Mouse (Mus musculus) kidney, postnatal 14 days (tissue): ENCODE data around the gene Gm15737.
A peak's percentile ranks its signal among the peaks of the same experiment; 100 is the strongest.

ENCODE experiments used
- DNase-seq: peaks from one replicate; pipeline ENCODE4 v3.0.0; 2022; ENCODE audit warnings: mixed read lengths

Gm15737 gene

DNA sequence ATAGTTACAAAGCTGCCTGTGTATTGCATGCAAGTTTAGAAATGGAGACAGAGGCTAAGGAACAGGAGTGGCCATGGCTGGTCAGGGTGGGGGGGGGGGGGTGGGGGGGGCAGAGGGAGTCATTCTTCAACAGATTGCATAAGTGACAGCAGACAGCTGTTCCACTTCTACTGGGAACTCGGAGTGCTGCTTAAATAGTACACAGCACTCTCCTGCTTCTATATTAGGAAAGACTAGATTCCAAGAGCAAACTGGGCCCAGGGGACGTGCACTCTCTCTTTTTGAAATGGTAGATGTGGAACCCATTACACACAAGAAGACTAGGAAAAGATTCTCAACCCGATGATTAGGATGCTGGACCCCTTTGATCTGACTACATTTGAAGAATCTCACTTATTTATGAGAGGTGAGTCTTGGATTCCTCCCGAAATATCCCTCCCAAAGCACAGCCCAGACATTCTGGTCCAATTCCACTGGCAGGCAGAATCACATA lies at the start of gene Gm15737:
TSS of gene Gm15737 (plus strand) at position 269 of the 493 bp plus-strand sequence.
- DNase-seq: peak; percentile 73

DNA sequence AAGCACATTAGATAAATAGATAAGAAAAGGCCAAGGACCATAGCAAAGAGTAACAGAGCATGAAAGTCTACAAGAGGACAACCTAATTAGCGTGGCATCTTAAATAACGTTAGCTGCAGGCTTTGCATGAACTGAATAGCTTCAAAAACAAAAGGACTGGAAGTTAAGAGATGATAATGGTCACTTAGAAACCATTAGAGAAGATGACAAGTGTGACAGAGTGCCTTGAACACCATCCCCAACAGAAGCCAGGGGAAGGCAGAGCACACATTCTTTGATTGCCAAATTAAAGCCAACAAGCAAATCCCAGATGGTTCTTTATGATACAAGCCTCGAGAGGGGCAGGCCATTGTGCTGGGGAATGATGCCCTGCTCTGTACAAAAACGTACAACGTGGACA lies 47.6 kb upstream of the Gm15737 start:
- no peak for DNase-seq

DNA sequence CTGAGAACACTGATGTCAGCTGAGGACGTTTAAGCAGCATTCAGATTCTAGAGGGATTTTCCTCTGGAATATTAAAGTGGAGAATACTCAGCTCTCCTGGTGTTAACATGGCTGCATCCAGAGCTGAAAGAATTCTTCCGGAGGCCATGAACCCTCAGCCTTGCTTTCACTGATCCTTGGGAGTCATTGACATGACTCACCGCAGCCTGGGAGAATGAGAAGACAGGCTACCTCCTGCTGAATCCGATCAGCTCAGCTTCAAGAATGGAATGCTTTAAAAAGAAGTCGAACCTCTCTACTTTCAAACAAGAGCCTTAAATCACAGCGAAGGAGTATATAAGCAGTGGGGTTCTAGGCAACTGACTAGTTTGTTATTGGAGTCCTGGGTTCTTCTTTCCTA lies 47.2 kb upstream of the Gm15737 start:
- no peak for DNase-seq

DNA sequence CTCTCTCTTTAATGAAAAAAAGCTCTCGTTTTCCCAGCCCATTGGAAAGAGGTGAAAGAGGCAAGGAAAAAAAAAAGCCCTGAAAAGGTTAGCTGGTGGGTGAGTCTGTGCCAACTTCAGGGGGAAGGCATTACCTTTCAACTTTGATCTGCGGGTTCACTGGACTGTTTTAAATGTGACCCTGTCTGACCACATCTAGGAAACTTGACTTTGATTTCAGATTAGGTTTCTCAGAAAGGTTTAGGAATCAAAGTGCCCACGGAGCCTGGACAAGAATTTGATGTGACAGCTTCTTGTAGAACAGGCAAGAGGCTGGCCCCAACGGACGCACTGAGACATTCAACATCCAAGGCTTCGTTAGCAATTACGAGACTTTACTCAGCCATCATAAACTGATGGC lies 45.2 kb upstream of the Gm15737 start:
- peak; percentile 7 for DNase-seq

DNA sequence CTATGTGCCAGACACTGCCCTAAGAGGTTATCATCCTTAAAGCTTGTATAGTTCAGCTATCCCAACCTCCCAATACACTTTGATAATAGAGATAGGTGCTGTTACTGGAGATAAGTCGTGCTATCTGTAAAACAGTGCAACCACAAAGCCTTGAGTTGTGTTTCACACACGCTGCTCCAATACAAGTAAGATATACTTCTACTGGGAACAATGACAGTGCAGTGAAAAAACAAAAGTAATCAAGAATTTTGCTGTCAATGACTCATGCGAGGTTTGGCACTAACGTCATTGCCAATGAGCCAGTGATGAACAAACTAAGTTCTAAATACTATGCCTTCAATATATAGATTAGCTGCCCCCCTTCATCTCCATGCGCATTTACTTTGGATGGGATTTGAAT lies 42.6 kb upstream of the Gm15737 start:
- DNase-seq: no peak

DNA sequence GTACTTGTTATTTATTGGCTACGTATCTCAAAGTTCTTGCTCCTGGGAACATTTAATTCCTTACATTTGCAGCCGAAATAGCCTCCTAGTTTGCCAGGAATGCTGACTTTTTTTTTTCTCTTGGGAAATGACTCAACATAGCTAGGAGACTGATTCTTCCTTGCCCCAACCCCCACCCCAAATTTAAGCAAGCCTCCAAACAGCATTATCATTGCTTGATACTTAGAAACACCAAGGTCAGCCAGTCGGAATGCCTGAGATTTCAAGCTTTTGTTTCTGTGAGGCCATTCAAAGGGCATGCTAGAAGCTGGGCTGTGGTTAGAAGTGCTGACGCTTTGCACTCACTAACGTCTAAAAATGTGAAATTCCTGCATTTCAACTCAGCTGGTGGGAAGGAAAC lies 41.8 kb upstream of the Gm15737 start:
- peak; percentile 48 for DNase-seq

DNA sequence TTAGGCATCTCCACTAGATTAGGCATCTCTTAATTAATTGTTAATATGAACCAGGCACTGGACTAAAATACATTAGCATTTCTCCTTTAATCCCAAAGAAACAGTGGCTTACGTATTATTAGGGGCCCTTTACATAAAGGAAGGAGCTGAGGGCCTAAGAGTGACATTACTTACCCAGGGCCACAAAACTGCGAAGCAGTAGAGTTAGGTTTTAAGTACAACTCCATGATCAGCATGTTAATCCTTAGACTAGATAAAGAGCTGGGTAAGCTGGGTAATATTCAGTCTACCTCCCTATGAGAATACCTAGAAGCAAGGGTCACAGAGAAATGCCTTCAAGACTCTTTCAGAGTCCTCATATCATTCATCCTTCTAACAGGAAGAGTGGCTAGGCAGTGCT lies 40.0 kb upstream of the Gm15737 start:
- DNase-seq: no peak

DNA sequence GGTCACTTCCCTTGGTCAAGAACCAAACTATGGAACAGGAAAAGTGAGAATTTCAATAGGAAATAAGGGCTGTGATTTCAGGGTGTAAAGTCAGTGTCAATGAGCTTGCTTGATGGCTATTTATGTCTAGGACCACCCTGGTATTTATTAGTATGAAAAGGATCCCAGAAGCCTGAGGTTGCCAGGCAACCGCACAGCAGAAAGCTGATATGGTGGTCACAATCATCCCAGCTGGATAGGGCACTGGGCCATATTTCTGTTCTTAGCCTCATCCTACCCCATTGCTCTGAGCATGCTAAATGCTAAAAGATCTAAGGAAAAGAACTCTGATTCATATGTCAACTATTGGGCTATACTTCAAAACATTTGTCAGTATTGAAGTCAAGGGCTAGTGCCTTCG lies 38.1 kb upstream of the Gm15737 start:
- DNase-seq: no peak

DNA sequence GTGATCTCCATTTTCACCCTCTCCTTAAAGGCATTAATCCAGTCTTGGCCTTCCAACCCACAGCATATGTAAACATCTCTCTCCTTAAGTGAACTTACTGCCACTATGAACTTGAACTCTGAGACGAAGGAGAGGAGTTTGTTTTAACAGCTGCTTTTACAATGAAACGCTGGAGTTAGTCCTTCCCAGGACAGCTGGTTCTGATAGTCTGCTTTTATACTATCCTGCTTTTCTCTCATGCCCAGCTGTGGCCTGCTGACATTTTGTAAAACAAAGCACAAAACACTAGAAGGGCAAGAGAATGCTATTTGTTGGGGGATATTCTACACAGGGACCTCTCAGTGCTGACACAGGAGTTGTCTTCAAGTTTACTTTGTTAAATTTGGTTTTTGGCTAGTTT lies 27.2 kb upstream of the Gm15737 start:
- no peak for DNase-seq

DNA sequence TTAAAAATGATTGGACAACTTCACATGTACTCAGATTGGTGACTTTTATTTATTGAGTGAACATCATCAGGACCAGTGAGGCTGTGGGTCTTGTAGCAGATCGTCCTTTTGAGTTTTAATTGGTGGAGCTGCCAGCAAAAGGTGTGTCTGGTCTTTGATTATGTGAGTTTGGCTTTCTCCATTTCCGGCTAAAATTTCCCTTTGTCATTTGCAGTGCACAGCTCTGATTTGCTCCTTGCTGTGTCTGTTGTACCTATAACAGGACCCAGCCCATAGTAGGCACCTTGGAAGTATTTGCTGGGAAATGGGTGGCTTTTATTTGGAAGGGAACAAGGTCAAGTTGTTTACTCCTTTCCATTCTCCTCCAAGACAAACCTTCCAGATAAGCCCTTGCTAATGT lies 25.7 kb upstream of the Gm15737 start:
- no peak for DNase-seq

DNA sequence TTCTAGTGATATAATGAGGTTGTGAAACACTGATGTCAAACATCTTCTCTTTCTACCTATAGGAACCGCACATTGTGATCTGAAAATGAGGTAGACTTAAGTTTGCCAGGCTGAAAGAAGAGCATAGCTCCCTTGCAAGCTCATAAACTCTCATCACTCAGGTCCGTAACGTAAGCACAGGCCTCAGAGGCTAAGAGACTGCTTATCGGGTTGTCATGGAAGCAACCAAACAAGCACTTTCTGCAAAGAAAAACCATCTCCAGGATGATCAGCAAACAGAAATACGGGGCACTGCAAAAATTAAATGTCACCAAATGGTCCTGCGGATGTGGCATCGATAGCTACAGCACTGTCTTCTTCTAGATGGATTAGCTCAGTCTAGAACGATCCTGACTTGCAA lies 23.3 kb upstream of the Gm15737 start:
- no peak for DNase-seq

DNA sequence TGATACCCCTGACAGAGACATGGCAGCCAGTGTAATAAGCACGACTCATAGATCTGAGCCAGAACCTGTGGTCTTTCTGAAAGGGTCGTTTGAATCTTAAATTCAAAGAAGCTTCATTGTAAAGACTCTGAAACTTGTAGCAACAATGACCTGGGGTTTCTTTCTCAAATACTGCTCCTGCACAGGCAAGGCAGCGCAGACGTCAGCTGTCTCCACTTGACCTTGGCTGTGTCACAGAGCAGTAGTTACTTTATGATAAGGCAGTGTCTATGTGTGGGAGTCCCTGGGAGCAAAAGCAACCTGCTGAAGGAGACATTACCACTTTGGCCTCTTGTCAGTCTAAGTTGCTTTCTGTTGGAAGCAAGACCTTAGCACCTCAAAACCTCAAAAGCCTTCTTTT lies 22.5 kb upstream of the Gm15737 start:
- DNase-seq: no peak

DNA sequence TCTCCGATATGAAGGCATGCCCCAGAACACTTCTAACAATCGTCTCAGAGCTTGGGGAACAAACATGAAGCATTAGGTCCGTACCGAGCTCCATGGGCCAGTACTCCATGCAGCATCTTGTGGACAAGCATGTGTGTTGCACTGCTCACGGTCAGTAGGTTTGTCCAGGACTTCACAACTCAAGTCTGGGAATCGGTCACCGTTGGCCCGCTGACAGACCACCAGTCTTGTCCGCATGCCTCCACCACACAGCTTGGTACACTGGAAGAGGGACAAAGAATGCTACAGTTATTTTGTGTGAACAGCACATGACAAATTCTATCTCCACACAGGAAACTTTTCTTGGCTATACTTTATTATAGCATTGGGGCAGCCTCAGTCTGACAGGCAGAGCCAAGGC lies 19.9 kb upstream of the Gm15737 start:
- no peak for DNase-seq

DNA sequence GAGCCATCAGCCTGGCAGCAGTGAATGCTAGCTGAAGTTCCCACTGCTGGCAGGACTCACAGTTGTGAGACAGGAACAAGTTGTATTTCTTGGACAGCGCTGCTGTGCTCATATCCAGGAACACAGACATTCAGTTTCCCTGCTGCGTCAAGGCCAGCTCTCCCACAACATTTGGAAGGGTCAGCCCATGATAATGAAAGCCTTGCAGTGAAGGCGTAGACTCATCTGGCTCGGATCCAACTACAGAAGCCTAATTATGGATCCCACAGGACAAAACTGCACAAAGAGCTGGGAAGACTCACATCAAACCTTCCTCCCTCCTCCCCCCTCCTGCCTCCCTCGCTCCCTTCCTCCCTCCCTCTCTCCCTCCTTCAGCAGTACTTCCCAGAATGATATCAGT lies 18.9 kb upstream of the Gm15737 start:
- DNase-seq: peak; percentile 83

DNA sequence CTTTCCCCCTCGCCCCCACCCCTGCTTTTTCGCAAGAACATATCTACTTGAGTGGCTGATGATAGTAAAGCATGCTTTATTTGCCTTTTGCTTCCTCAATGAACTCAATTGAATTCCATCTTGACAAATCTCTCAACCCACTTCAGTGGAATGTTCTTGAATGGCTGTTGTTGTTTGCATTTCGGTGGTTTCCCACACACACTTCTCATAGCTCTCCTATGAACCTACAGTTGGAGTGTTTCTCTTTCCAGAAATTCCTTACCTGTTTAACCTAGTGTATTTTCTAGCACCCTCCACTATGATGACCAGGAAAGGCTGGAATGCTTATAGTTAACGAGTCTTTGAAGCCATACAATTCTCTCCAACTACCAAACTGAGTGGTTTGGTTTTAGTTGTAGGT lies 14.3 kb upstream of the Gm15737 start:
- no peak for DNase-seq

DNA sequence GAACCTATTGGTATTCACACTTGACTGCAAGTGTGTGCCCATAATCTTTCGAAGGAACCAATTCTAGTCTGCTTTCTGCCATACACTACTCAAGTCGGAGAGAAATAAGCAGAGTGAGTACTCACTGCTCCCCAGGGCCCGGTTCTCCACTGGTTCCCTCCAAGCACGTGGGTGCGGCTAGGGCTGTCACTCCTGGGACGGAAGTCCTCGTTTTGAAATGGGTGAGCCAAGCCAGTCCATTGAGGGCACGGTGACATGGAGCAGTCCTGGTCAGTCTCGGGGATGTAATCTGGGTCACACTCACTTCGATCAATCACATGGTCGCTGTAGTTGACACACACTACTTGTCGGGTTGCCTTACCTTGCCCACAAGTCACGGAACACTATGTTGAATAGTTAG lies 11.4 kb upstream of the Gm15737 start:
- DNase-seq: no peak

DNA sequence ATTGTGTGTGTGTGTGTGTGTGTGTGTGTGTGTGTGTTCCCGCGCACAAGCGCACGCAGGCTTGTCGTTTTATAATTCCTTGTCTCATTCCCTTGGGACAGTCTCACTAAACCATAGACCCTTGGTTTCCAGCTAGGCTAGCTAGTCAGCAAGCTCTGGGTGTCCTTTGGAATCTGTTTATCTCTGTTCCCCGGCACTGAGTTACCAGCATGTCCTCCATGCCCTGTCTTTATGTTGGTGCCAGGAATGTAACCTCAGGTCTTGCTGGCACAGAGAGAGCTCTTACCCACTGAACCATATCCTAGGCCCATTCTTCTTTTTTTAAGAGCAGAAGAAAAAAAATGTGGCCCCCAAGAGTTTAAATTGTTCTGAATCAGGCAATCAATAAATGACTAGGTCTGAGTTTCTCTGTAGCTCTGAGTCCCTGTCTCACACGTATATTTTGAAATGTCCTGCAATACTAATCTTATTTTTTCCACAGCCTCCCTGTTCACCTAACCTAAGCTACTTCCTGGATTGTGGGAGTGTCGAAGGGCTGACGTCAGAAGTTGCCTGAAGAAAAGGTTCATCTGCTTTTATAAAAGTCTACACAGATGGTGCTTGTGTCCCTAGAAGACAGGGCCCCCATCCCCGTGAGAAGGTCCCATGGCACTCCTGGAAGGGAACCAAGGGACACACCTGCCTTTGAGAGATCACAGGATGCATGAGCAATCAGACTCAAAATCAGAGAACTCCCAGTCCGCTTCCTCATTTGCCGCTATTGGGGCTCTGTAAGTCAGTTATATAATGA lies 10.2 kb upstream of the Gm15737 start:
- peak; percentile 71 for DNase-seq

DNA sequence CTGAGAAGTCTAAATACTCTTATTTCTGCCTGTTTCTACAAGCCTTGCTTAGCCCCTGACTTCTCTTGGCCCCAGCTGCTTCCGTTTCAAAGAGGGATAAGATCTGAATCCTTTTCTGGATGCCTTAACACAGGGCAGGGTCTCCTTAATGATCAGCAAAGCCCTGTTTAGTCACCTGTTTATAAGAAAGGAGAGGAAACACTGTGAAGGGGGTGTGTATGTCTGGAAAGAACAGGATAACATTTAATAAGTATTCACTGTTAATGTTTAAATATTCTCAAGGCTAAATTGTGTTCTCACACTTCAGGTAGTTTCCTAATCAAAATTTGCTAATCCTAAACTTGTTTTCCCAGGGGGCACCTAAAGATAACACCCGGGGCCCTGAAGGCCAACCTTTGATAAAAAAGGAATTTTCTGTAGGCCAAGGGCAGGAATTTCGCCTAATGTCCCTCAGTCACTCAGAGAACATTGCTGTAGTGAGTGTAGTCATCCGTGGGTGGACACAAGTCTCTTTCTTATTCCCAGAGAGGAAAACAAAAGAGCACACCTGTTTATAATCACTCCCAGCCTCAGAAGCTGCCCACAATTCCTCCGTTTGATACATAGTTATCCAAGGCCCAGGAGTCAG lies 8.8 kb upstream of the Gm15737 start:
- DNase-seq: no peak

DNA sequence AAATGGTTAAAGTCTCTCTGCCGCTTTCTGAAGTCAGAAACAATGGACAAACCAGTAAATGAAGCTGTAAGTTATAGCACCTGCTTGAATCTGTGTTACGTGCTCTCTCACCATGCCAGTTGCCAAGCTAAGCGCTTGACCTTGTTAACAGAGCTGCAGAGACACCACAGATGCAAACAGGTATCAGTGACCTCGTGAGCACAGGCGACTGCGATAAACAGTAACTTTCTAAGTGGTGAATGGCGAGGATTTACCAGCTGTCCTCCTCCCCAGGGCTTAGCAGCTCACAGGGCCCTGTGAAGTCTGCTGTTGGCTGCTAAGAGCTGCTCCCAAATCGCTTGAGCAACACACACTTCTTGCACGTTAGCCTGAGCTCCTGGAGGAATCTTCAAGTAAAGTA lies 6.6 kb upstream of the Gm15737 start:
- no peak for DNase-seq

DNA sequence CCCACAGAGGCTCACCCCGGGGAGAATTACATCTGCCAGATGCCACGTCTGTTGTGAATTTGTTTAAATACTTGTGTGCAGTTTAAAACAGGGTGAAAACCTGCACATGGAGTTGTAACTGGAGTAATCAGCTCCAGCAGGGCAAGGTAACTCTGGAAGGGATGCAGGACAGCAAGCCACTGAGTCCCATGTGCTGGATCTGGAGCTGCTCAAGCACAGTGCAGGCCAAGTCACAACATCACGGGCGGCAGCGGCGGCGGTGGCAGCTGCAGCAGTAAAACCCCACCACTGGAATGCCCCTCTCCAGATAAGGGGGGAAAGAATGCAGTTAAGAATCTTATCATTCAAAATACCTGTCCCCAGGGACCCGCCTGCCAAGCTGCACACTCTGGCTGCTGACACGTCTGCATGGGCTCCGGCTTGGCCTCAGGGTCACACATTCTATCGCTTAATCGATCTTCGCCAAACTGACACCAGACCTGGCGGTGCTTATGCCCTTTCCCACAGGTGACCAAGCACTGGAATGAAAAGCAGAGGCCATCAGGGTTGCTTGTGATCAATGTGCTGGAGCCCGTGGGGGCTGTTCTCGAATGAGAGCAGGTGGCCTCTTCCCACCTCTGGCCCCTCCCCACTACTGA lies 544 bp downstream of the Gm15737 start:
- DNase-seq: no peak

DNA sequence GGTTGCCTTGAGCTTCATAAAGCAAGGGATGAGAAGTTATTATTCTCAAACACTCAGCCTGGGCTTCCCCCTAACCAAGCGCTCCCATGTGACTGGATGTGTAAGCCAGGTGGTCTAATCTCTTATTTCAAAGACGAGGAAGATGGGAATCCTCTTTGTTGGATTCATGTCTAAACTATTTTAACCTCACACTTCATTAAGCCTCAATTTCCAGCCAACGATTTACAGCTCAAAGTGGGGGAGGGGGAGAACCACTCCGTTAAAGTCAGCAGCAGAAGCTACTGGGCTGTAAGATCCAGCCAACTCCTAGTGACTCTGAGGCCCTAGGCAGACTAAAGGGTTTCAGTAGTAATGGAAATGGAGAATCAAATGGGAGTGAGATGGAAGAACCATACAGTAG lies 2.7 kb downstream of the Gm15737 start:
- no peak for DNase-seq

DNA sequence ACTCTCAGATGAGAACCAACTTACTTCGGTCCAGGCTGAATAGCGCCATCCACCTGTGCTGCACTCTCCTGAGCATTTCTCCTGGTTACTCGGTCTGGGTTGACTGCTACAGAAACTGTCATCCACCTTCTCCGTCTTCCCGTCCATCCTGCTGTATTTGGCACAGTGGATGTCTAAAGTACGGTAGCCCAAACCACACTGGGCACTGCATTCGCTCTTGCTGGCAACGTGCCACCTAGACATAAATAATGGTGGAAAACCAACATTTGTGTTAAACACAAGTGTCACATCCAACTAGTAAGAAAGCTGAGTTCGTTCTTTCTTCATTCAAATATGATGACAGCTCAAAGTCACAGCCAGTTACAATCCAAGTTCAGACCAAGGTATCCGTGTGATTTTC lies 3.6 kb downstream of the Gm15737 start:
- DNase-seq: no peak

DNA sequence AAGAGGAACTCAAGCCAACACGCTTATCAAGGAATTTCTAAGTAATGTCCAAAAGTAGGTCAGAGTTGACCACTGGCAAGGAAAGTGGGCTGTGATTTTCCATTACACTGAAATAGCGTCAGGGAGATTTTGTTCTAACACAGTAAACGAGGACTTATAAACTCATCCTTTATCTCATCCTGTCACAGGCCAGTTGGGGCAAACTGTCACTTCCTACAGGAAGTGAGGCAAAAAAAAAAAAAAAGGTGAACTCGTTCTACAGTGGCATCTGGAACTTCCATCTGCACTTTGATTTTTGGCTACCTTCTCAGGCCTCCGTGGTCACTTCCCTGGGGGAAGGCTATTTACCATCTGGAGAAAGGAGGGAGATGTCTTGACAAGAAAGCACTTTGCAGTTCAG lies 5.7 kb downstream of the Gm15737 start:
- DNase-seq: peak; percentile 55

DNA sequence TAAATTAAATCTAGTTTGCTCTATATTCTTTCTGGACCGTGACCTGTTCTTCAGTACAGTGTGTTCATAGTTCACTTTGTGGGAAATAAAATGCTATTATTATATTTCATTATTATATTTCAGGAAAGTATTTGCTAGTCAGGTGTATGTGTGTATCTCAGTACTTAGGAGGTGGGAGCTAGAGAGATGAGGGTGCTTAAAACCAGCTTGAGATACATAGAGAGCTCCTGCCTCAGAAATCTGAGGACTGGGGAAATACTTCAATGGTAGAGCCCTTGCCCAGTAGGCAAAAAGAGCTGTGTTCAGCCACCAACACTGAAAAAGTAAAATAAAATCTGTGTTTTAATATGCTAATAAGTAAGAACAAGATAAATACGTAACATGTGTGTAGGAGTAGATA lies 6.2 kb downstream of the Gm15737 start:
- DNase-seq: no peak
